Mouse (Mus musculus) lung, adult 2 months (tissue): ENCODE data around the gene Prrg1. TPM values are rescaled to one million over a fixed set of nuclear protein-coding genes. Genes with fewer than 3 reads are reported as not detected.

Source experiments
- DNase-seq: peaks from one replicate; pipeline ENCODE4 v3.0.0; 2022
- H3K4me1 ChIP-seq: fragments of 200-500 bp; 2 replicates; pipeline ENCODE4 v1.6.1; 2011; ENCODE audit warnings: low read length; ENCODE audit not compliant: control insufficient read depth, insufficient read depth
- H3K4me3 ChIP-seq: fragments of 200-500 bp; replicated peaks from 2 replicates; pipeline ENCODE3; 2011; ENCODE audit warnings: low read depth, mild to moderate bottlenecking, control low read depth, low read length; ENCODE audit errors: extremely low read depth
- CTCF ChIP-seq: fragments of 200-500 bp; IDR thresholded peaks from 2 replicates; pipeline ENCODE4 v1.5.1; 2011; ENCODE audit warnings: mild to moderate bottlenecking, low read length, control low read depth; ENCODE audit not compliant: insufficient read depth
- POLR2A ChIP-seq: fragments of 200-500 bp; IDR thresholded peaks from 2 replicates; pipeline ENCODE4 v1.6.1; 2011; ENCODE audit warnings: low read depth, mild to moderate bottlenecking, control low read depth, low read length, borderline replicate concordance; ENCODE audit errors: extremely low read depth
- WGBS: fragments of 180-500 bp; shearing (Covaris S2); methylation state at CpG from one replicate; pipeline ENCODE4 v1.1.7; 2018; 5-methylcytosine and 5-hydroxymethylcytosine counted together
- polyA plus RNA-seq: library from polyadenylated mRNA; depleted of rRNA; stranded (reverse); fragments of >200 nt; gene quantifications from 2 replicates; pipeline ENCODE4 v1.2.3, GENCODE M21; 2012; rRNA removed

The Prrg1 gene
- polyA plus RNA-seq: 2.1 and 3.8 TPM in 2 replicates

DNA sequence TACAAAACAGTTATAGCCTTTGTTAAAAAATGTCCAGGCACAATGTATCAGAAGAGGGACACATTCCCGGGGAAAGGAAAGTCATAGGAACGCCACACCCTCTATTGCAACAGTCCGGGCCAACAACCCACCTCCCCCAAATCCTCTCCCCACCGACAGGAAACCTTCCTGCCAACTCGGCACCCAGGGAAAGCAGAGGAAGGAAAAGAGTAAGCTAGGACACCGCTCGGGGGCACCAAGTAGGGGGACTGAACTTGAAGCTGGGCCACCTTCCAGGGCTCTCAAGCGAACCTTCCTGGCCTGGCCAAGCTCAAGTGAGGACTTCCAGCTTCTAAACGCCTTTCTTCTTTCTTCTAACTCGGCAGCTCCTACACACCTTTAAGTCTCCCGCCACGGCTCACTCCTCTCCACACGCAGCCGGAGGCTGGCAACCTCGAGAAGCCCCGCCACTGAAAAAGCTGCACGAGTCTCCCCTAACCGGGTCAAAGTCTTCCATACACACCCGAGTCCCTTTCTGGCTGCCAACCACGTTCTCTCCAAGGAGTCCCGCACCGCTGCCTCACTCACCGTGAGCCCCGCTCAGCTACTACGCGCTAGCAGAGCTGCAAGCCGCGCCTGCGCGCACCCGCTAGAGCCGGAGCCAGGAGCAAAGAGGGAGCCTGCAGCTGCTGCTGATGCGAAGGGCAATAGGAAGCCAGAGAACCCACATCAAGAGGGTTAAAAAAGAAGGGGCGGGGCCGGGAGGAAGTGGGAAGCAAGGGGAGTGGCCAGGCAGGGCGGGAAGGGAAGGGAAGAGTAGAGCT is at the start of gene Prrg1:
Prrg1 (minus strand) TSS at position 695 of the 803 bp plus-strand sequence.
- TF ChIP-seq CTCF: no peak
- peak; percentile 48; the same call in 1 of the 2 replicates for TF ChIP-seq POLR2A
- peak within 1 kb of the TSS; percentile 77 for H3K4me3 ChIP-seq
- no peaks in the 10 kb centered on the region for H3K4me1 ChIP-seq
- WGBS: 17% methylated on average over 36 of the region's 36 CpGs
- peak; percentile 51 for DNase-seq

DNA sequence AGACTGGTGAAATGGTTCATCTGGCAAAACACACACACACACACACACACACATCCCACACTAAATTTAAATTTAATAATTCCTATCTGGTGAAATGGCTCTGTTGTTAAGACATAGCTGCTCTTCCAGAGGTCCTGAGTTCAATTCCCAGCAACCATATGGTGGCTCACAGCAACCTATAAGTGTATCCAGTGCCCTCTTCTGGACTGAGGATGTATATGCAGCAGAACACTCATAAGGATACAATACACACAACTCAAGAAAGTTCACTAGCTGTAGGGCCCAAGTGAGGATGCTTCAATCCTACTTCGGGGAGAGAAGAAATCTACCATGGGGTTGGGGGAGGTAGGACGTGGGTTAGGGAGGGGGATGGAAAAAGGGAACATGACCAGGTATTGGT is 22.1 kb upstream of the Prrg1 start:
- TF ChIP-seq POLR2A (no peak), CTCF (no peak)
- Histone ChIP-seq H3K4me3 (no peak overlapping the region), H3K4me1 (no peaks in the 10 kb centered on the region)
- DNase-seq: no peak
- WGBS: 52% methylated on average over 2 of the region's 2 CpGs

DNA sequence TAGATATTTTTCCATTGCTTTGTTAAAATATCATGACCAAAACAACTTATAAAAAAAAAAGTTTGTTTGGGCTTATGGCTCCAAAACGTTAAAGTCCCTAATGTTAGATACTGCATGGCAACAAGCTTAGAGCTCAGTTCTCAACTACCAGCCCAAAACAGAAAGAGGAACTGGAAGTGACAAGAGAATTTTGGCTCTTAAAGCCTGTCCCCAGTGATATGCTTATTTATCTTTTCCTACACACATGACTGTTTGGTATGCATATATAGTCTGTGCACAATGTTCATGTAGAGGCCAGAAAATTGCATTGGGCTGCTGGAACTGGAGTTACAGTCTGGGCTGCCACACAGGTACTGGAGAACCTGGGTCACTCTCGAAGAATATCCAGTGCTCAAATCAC is 9.4 kb upstream of the Prrg1 start:
- WGBS: 43% methylated on average over 2 of the region's 2 CpGs
- Histone ChIP-seq H3K4me3 (no peak overlapping the region), H3K4me1 (no peaks in the 10 kb centered on the region)
- TF ChIP-seq CTCF: no peak
- no peak for TF ChIP-seq POLR2A
- DNase-seq: no peak

DNA sequence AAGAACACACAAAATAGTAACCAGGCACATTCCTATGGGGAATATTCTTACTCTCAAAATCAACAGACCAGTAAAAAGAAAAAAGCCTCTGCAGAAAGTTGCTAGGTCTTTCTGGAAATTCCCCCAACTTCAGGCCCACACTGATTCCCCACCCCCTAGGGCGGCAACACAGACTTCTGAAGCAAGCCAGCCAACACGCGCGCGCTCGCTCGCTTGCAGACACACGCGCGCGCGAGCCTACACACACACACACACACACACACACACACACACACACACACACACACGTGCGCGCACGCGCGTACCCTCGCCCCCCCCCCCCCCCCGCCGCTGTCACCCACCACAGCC is 868 bp downstream of the Prrg1 start:
- Histone ChIP-seq H3K4me3 (peak overlapping the region; percentile 29), H3K4me1 (no peaks in the 10 kb centered on the region)
- 26% methylated on average over 11 of the region's 21 CpGs for WGBS
- TF ChIP-seq POLR2A (no peak), CTCF (no peak)
- peak; percentile 14 for DNase-seq

DNA sequence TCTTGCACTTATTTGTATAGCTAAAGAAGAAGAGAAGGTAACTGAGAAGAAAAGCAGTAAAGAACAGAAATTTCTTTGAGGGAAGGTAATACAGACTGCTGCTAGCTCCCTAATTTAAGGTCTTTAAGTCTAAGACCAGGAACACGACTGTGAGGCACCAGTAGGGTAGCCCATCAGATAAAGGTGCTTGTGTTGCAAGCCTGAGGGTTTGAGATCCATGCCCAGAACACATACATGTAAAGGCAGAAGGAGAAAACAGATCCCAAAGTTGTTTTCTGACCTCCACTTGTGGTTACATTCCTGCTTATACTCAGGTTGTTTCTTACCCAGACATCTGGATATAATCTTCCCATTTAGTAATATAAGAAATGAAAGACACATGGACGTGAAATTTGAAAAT is 20.2 kb downstream of the Prrg1 start:
- Histone ChIP-seq H3K4me1 (no peaks in the 10 kb centered on the region), H3K4me3 (no peak overlapping the region)
- no peak for TF ChIP-seq POLR2A
- no peak for TF ChIP-seq CTCF
- WGBS: 32% methylated on average over 2 of the region's 2 CpGs
- DNase-seq: no peak

DNA sequence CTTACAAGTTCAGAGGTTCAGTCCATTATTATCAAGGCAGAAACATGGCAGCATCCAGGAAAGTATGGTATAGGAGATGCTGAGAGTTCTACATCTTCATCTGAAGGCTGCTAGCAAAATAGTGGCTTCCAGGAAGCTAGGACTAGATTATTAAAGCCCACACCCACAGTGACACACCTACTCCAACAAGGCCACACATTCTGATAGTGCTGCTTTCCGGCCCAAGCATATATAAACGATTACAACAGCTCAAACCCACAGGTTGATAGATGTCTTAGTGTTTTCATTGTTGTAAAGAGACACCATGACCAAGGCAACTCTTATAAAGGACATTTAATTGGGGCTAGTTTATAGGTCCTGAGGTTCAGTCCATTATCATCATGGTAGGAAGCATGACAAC is 30.3 kb downstream of the Prrg1 start:
- WGBS: 75% methylated on average over 2 of the region's 2 CpGs
- no peak overlapping the region for H3K4me3 ChIP-seq
- TF ChIP-seq CTCF: no peak
- no peak for TF ChIP-seq POLR2A
- no peak for DNase-seq
- no peaks in the 10 kb centered on the region for H3K4me1 ChIP-seq

DNA sequence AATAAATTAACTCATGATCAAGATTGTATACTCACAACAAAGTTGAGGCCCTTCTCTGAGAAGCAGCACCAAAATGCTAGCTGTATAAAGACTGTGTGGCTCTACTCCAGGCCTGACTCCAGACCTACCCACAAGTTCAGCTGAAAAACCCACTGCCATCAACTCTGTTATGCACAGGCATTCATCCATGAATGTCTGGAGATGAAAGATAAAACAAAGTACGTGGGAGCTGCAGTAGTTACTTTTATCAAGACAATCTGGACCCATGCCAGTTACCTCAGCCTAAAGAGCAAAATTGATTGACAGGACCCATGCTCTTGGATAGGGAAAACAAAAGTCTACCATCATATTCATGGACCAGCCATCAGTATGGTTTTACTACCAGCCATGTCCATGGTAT is 31.0 kb downstream of the Prrg1 start:
- no peak for TF ChIP-seq POLR2A
- no peak for TF ChIP-seq CTCF
- no peak overlapping the region for H3K4me3 ChIP-seq
- no peaks in the 10 kb centered on the region for H3K4me1 ChIP-seq
- WGBS: 33% methylated on average over 1 of the region's 1 CpGs
- no peak for DNase-seq

DNA sequence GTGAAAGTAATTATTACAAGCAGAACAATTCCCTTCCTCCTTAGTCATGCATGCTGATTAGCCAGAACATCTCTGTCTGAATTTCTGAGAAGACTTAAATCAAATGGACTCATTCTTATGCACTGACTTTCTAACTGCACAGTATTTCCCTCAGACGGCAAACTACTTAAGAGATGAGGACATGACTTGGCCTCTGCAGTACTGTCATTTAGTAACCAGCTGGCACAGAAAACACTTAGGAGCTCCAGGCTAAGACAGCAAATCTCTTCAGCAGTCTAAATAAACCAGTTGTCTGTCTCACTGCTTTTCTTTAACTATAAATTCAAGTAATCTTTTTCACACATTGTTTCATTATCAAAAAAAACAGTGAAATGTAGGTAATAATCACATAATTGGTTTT is 36.0 kb downstream of the Prrg1 start:
- H3K4me1 ChIP-seq: no peaks in the 10 kb centered on the region
- no peak overlapping the region for H3K4me3 ChIP-seq
- WGBS: 63% methylated on average over 1 of the region's 1 CpGs
- DNase-seq: no peak
- no peak for TF ChIP-seq CTCF
- no peak for TF ChIP-seq POLR2A

DNA sequence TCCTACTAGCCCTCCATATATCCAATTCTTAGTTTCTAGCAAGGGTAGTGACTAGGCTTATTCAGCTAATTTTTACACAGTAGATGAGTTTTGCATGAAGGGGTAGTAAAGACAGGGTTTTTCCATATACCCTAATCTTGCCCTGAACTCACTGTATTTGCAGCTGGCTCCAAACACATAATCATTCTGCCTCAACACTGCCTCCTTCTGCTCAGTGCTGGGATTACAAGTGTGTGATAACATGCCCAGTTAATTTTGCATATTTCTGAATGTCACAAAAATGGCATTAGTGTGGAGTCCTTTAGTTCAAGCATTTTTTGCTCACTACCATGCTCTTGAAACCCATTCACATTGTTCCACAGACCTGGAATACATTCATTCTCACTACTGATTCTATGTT is 44.0 kb downstream of the Prrg1 start:
- no peak for TF ChIP-seq CTCF
- no peak for TF ChIP-seq POLR2A
- no peak overlapping the region for H3K4me3 ChIP-seq
- no peak for DNase-seq
- H3K4me1 ChIP-seq: no peaks in the 10 kb centered on the region

DNA sequence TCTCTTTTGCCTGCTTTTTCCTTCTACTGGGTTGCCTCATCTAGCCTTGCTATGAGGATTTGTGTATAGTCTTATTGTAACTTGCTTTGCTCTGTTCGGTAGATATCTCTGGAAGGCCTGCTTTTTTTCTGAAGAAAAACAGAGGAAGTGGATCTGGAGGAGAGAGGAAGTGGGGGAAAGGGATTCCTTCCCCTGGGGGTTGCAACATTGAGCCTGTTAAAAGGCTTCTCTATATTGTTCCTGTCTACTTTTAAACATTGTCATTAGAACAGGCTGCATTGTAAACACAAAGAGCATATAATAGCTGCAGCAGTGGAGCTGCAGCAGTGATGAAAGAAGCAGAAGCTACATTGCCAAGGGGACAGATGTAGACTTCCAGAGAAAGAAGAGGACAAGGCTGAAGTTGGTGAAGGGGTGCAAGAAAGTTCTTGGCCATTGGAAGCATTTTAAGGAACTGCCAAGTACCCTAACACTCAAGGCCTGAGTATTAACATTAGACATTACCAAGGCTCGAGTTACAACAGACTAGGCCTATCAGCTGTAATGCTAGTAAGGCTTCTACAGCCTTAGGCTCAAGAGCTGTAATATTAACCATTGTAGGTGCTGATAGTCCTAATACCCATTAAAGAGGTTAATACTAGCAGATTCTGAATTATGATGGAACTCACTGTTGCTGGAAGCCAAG is 44.9 kb downstream of the Prrg1 start:
- no peak for TF ChIP-seq CTCF
- no peak for TF ChIP-seq POLR2A
- Histone ChIP-seq H3K4me3 (no peak overlapping the region), H3K4me1 (no peaks in the 10 kb centered on the region)
- no peak for DNase-seq
- WGBS: 40% methylated on average over 2 of the region's 2 CpGs
